Mouse (Mus musculus) layer of hippocampus, postnatal 36 days (tissue): ENCODE measurements around the gene Vps16. TPM values are rescaled to one million over a fixed set of nuclear protein-coding genes. Genes with fewer than 3 reads are reported as not detected.

Experiments
- DNase-seq, 2 experiments: peaks; one replicate each; pipeline ENCODE4 v3.0.0; 2022
- total RNA-seq, 2 experiments: library from RNA; stranded (reverse); gene quantifications; 2 replicates each; pipeline ENCODE4 v1.2.3; 2021

Gene Vps16
- total RNA-seq, 2 experiments from 2014 or later, result 85.2 to 98.0 TPM

GRCm38 (mm10) chr2:130423397-130424125, 578 bp upstream of the Vps16 start:
- DNase-seq, result peak in 1 of 2 experiments; percentile 79

- no peak for DNase-seq
Measured at GRCm38 (mm10) chr2:130425112-130425511, 973 bp downstream of the Vps16 start.

- no peak for DNase-seq
Measured at GRCm38 (mm10) chr2:130429851-130430250, 5.7 kb downstream of the Vps16 start.

GRCm38 (mm10) chr2:130430484-130430883, 6.3 kb downstream of the Vps16 start:
- no peak for DNase-seq

GRCm38 (mm10) chr2:130432157-130432556, 8.0 kb downstream of the Vps16 start:
- DNase-seq, result no peak

DNA sequence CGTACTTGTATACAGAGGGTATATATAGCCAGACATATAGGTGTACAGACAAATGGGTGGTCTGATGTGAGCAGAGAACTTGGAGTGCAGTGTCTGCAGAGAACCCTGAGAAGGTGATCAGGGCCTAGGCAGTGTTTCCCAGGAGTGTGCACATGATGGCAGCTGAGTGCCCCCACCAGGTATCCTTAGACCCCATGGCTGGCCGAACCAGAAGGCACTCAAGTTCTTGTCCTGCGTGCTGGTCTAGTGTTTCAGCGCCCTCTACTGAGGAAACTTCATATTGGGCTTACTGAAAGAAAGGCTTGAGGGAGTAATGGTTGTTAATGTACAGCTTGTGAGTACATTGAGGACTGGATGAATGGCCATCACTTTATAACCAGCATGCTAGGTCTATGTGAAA, 9.0 kb downstream of the Vps16 start:
- no peak for DNase-seq

DNA sequence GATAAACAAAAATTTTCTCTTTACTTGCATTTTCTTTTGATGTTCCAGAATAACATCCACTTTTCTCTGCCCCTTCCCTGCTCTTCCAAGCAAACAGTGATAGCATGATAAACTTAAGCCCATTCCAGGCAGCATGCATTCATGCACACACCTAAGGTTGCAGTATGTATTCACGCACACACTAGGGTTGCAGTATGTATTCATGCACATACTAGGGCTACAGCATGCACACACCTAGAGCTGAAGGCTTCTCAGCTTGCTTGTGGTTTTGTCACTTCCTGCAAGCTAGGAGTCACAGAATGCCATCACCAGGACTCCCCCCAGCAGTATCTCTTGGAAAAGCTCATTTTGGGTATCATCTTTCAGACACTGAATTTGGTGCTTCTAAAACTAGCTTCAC, 12.6 kb downstream of the Vps16 start:
- DNase-seq, result no peak

DNA sequence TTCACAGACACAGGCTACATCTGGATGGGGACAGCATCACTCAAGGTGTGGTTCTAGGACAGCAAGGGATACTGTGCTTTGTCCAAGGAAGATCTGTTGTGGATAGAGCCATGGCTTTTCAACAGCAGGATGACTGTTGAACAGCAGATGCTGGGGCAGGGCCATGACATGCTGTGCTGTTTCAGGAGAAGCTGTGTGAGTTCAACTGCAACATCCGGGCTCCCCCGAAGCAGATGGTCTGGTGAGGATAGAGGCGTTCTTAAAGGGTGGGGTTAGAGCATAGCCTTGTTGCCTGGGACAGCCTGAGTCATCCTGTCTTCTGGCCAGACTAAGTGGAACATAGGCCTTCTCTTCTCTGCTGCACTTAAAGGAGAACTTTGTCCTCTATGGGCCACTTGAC, 14.7 kb downstream of the Vps16 start:
- DNase-seq, result no peak

DNA sequence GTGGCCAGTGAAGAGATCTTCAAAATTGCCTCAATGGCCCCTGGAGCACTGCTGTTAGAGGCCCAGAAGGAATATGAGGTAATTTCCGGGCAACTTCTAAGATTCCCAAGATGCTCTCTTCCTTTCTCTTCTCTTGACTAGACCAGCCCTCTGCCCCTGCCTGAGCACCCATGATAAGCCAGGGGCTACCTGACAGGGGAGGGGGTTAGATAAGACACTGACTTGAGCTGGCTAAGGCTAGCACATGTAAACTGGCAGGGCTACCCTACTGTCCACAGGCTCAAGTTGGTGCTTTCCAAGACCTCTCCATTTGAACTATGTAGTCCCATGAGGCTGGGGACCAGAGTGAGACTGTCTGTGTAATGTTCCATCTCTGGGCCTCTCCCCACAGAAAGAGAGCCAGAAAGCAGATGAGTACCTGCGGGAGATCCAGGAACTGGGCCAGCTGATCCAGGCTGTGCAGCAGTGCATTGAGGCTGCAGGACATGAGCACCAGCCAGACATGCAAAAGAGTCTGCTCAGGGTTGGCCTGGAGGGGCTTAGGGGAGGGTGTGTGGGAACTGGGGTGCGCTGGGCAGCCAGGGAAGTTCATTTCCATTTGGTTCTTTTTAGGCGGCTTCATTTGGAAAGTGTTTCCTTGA, 15.8 kb downstream of the Vps16 start:
- no peak for DNase-seq

- DNase-seq, result no peak
Measured at GRCm38 (mm10) chr2:130442162-130442561, 18.0 kb downstream of the Vps16 start.

DNA sequence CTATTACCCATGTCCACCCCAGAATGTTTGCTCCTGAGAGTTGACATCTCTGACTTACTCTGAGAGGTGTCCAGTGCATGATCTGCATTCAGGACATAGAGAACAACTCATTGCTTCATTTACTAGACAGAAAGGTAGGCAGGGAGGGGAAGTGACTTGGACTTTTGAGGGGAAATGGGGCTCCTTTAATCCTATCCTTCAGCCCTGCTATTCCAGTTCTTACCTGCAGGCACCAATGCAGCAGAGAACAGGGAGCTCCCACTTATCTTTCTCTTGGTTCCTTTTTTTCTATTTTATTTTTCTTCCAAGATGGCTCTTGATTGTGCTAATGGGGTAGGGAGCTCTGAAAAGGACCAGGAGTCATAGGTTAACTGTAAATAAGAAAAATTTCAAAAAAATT, 24.3 kb downstream of the Vps16 start:
- DNase-seq, result no peak

- DNase-seq, result no peak
Measured at GRCm38 (mm10) chr2:130449021-130449793, 25.1 kb downstream of the Vps16 start.

- peak; percentile 93 for DNase-seq
Measured at GRCm38 (mm10) chr2:130449794-130450433, 25.8 kb downstream of the Vps16 start, which contains the start of gene Ptpra. Gene Ptpra (plus strand): TSS chr2:130450278.

DNA sequence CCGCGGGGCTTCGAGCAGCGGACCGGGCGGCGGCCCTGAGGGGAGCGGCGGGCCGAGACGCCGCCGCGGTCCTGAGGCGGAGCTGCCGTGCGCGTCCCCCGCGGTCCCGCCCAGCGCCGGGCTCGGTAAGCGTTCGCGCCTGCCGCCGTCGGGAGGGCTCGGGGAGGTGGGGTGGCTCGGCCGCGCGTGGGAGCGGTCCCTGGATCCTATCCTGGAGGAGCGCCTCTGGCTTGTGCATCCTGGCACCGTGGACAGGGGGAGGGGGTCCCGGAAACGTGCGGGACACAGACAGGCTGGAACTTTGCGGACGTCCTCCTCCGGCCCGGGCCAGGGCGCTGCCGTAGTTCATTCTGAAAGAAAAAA, 26.3 kb downstream of the Vps16 start:
- peak; percentile 81 for DNase-seq

DNA sequence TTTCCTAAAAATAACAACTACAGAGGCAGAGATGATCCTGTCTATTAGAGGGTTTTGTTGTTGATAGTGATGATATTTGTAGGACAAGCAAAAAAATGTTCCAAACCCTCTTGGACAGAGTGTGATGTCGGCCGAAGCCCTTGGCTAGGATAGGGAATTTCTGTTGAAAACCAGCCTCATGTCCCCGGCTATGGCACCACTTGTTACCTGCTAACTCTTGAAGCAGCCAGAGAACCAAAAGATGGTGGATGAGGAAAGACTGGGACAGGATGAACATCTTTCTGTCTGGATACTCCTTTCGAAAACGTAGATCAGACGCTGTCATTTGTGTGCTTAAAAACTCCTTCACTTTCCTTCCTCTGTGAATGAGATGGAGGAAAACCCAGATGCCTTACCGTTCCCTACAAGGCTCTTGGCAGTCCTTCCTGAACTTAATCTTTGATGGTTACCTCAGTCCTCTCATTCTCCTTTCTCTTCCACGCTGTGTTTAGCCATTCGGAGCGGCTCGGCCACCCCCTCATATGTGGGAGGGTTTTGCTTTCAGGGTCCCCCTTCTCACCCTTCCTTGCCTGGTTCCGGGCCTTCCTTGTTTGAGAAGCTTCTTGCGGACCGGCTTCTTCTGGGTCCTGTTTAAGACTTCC, 27.1 kb downstream of the Vps16 start:
- no peak for DNase-seq

GRCm38 (mm10) chr2:130451727-130452090, 27.6 kb downstream of the Vps16 start:
- no peak for DNase-seq

GRCm38 (mm10) chr2:130452266-130452665, 28.1 kb downstream of the Vps16 start:
- DNase-seq, result no peak

DNA sequence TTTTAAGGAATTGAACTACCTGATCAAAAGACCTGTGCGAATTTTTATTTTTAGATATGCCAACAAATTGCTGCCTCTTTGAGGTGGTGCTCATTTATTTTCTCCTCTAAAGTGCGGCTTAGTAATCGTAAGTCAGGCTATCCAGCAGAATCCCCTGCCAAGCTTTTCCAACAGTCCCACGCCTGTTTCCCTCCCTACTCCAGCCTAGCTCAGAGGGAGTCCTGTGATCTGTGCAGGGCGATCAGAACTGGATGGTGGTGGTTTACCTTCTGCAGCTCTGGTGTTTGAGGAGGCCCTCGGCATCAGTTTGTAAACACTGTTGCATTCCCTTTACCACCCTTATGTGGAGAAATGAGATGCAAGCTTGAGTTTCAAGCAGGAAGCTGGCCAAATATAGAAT, 29.3 kb downstream of the Vps16 start:
- no peak for DNase-seq

DNA sequence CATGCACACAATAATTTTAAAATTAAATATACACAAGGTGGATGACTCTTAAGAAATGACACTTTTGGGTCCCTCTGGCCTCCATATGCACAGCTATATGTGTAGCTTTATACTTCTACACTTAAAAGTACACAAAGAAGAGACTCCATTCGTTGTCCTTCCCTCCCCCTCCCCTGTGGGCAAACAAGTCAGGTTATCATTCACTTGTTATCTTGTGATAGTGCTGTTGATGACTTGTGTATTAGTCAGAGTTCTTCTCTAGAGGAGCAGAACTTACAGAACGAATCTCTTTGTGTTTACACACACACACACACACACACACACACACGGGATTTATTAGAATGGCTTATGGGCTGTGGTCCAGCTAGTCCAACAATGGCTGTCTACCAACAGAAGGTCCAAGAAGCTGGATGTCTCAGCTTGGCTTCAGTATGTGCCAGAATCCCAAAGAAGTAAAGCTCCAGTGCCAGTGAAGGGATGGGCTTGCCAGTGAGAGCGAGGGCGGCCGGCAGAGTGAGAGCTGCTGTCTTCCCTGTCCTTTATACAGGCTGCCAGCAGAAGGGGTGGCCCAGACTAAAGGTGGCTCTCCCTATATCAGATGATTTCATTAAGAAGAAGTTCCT, 30.7 kb downstream of the Vps16 start:
- DNase-seq, result no peak

DNA sequence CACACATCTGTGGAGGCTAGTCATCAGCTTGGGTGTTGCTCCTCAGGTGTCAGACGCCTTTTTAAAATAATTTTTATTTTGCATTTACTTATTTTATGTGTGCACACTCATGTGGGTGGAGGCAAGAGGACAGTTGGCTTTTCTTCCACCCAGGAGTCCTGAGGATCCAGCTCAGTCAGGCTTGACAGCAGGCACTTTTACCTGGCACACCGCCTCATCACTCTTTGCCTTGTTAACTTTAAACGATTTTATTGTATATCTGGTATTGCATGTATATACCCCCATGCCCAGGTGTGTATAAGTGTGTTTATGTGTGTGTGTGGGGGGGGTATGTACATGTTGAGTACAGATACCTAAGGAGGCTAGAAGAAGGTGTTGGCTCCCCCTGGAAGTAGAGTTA, 33.7 kb downstream of the Vps16 start:
- no peak for DNase-seq

DNA sequence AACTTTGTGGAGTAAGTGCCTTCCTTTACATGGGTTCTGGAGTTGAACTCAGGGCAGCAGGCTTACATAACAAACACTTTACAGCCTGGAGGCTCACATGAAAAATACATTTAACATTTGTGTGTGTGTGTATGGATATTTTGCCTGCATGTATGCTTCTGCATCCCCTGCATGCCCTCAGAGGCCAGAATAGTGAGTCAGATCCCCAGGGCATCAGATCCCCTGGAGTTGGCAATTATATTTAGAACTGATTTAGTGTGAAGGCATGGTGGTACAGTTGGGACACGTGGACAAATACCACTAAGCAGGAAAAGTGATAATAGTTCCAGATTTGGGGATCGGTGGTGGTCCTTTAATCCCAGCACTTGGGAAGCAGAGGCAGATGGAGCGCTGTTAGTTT, 35.4 kb downstream of the Vps16 start:
- DNase-seq, result no peak
